26 mouse cellular contexts compared by ENCODE assay signal in genomic region chr2:62514477-62514876, GRCm38 (mm10). TPM values are rescaled to one million over a fixed set of nuclear protein-coding genes. Genes with fewer than 3 reads are reported as not detected.
DNase-seq lines count a peak whose midpoint lies in the region; ATAC-seq and TF ChIP-seq lines count a peak whose summit lies in the region.
"Had no signal": no experiment of that assay in that cellular context is flagged by ENCODE, and none has a peak within 500 bp of the region (broad histone marks: within the 10 kb centered on the region; RNA-seq: fewer than 3 reads in every experiment).

No protein-coding gene starts in this region.

- H3K9ac ChIP-seq in forebrain, embryonic 16.5 days (replicated peaks; ENCODE audit: low read depth, low read length): no peak overlapping the region
- no peak overlapping the region for H3K9ac ChIP-seq in forebrain, embryonic 11.5 days (ENCODE audit: low read length)
- H3K9ac ChIP-seq: embryonic facial prominence, embryonic 13.5 days; embryonic facial prominence, embryonic 15.5 days; forebrain, embryonic 13.5 days had no signal

- no peaks in the 10 kb centered on the region for H3K9me3 ChIP-seq in forebrain, embryonic 16.5 days (ENCODE audit: control insufficient read depth, low read length)
- no peaks in the 10 kb centered on the region for H3K9me3 ChIP-seq in forebrain, embryonic 11.5 days (ENCODE audit: control insufficient read depth, low read length)
- H3K9me3 ChIP-seq: embryonic facial prominence, embryonic 13.5 days; embryonic facial prominence, embryonic 15.5 days; forebrain, embryonic 10.5 days; forebrain, embryonic 13.5 days had no signal

- 0 out of 2 replicates have a peak, but pooled peaks have one; percentile 31 for ATAC-seq in forebrain, embryonic 16.5 days
- ATAC-seq in forebrain, embryonic 11.5 days (replicated peaks; ENCODE audit: low FRiP score): no peak
- ATAC-seq: forebrain, embryonic 13.5 days had no signal

- H3K4me2 ChIP-seq in forebrain, embryonic 16.5 days (ENCODE audit: low read length): no peak overlapping the region
- no peak overlapping the region for H3K4me2 ChIP-seq in forebrain, embryonic 11.5 days (ENCODE audit: low read depth, low read length, severe bottlenecking)
- H3K4me2 ChIP-seq: embryonic facial prominence, embryonic 13.5 days; embryonic facial prominence, embryonic 15.5 days; forebrain, embryonic 13.5 days had no signal

- no peak for TF ChIP-seq POLR2A in brain, embryonic 14.5 days (IDR thresholded peaks at IDR 0.05; ENCODE audit: borderline replicate concordance, extremely low read depth, insufficient read depth, insufficient read length, poor library complexity, severe bottlenecking)

- no peak overlapping the region for H3K27ac ChIP-seq in forebrain, embryonic 16.5 days (ENCODE audit: low read length)
- no peak overlapping the region for H3K27ac ChIP-seq in forebrain, embryonic 11.5 days (ENCODE audit: low read depth, low read length)
- peak overlapping the region; percentile 72 for H3K27ac ChIP-seq in left cerebral cortex, adult 2 months
- H3K27ac ChIP-seq: embryonic facial prominence, embryonic 13.5 days; embryonic facial prominence, embryonic 15.5 days; forebrain, embryonic 10.5 days; forebrain, embryonic 13.5 days had no signal

- H3K4me1 ChIP-seq in forebrain, embryonic 16.5 days (replicated peaks; ENCODE audit: control insufficient read depth, insufficient read depth, low read length): peaks cover 2% of the 10 kb centered on the region; the same call in 1 of the 2 replicates
- no peaks in the 10 kb centered on the region for H3K4me1 ChIP-seq in forebrain, embryonic 11.5 days (replicated peaks; ENCODE audit: control insufficient read depth, insufficient read depth, low read length)
- H3K4me1 ChIP-seq: embryonic facial prominence, embryonic 13.5 days; embryonic facial prominence, embryonic 15.5 days; forebrain, embryonic 10.5 days; forebrain, embryonic 13.5 days had no signal

- WGBS in forebrain, embryonic 16.5 days: 75% methylated on average over 6 of the region's 6 CpGs
- WGBS in forebrain, embryonic 11.5 days: 91% methylated on average over 6 of the region's 6 CpGs

- H3K4me3 ChIP-seq in forebrain, embryonic 16.5 days (replicated peaks; ENCODE audit: low read length): no peak overlapping the region
- no peak overlapping the region for H3K4me3 ChIP-seq in forebrain, embryonic 11.5 days (ENCODE audit: low read depth, low read length)
- no peak overlapping the region for H3K4me3 ChIP-seq in left cerebral cortex, adult 2 months
- H3K4me3 ChIP-seq: embryonic facial prominence, embryonic 13.5 days; embryonic facial prominence, embryonic 15.5 days; erythroblast, embryonic 14.5 days; forebrain, embryonic 10.5 days; forebrain, embryonic 13.5 days had no signal

- intact Hi-C loops in left cerebral cortex, adult 2 months (cut with DNase I): loop anchor here (2.0 to 10.0 kb wide), 3 partner anchors 58 to 860 kb away; no protein-coding TSS in a partner anchor

- H3K36me3 ChIP-seq in forebrain, embryonic 16.5 days (ENCODE audit: control insufficient read depth, insufficient read depth): no peaks in the 10 kb centered on the region
- no peaks in the 10 kb centered on the region for H3K36me3 ChIP-seq in forebrain, embryonic 11.5 days (ENCODE audit: control insufficient read depth, insufficient read depth, low read length)
- H3K36me3 ChIP-seq: embryonic facial prominence, embryonic 13.5 days; embryonic facial prominence, embryonic 15.5 days; forebrain, embryonic 10.5 days had no signal

- no peak for DNase-seq in forebrain, embryonic 11.5 days (ENCODE audit: low spot score)
- DNase-seq in left cerebral cortex, adult 2 months (ENCODE audit: extremely low spot score in 1 of 2, low spot score in 2 of 2): no peak
- DNase-seq in left cerebral cortex, adult 11 months (ENCODE audit: low spot score): no peak
- DNase-seq in brain, adult 2 months (ENCODE audit: low read depth, low spot score): peak; percentile 57
- DNase-seq in brain, embryonic 14.5 days (ENCODE audit: low read depth): peak; percentile 26
- no peak for DNase-seq in layer of hippocampus, adult 9-10 months (ENCODE audit: low spot score)
- DNase-seq: adrenal gland, adult 2 months; adrenal gland, postnatal 10 days; adrenal gland, postnatal 25 days; cerebellum, adult 11 months; cerebellum, adult 18-20 months; cerebellum, adult 8-10 months; cerebellum, adult 9-11 months; cerebellum, postnatal 36 days; embryo, embryonic 11 days had no signal

- TF ChIP-seq CTCF in left cerebral cortex, adult 2 months (IDR thresholded peaks at IDR 0.05): no peak
- TF ChIP-seq CTCF in brain, embryonic 14.5 days (IDR thresholded peaks at IDR 0.05; ENCODE audit: borderline replicate concordance, extremely low read depth, insufficient read depth, insufficient read length): no peak

- no peaks in the 10 kb centered on the region for H3K27me3 ChIP-seq in forebrain, embryonic 16.5 days (replicated peaks; ENCODE audit: control insufficient read depth, insufficient read depth, low read length)
- no peaks in the 10 kb centered on the region for H3K27me3 ChIP-seq in forebrain, embryonic 11.5 days (ENCODE audit: control insufficient read depth, insufficient read depth, low read length)
- H3K27me3 ChIP-seq: embryonic facial prominence, embryonic 13.5 days; embryonic facial prominence, embryonic 15.5 days; forebrain, embryonic 13.5 days had no signal

RNA-seq across cellular contexts. Expression of gene Gcg, which starts 31.0 kb away (rescaled TPM):
- polyA plus RNA-seq in forebrain, embryonic 16.5 days (2015; fragmentation: Nextera tagmentation; extraction: Ambion mirVana): 2.7 and 2.8 TPM in 2 replicates
- polyA plus RNA-seq in forebrain, embryonic 11.5 days (2014; fragmentation: Nextera tagmentation; extraction: Ambion mirVana): not detected in 2 replicates
- total RNA-seq in left cerebral cortex, adult 2 months (2021): under 1 TPM in 1 of 2 experiments, not detected in 1; 0.50 TPM
- 1.0 and 2.1 TPM in 2 replicates for polyA plus RNA-seq in brain, embryonic 14.5 days (2012; rRNA removed)
- total RNA-seq: adrenal gland, adult 2 months; adrenal gland, postnatal 10 days; adrenal gland, postnatal 25 days; common myeloid progenitor, adult 5-6 weeks; ES-E14; MEL had no signal
- polyA plus RNA-seq: adrenal gland, adult 2 months; C2C12; embryonic facial prominence, embryonic 11.5 days; embryonic facial prominence, embryonic 13.5 days; embryonic facial prominence, embryonic 15.5 days; erythroblast, embryonic 14.5 days; forebrain, embryonic 10.5 days had no signal

RNA-seq across cellular contexts. Expression of gene Fap, which starts 59.4 kb away (rescaled TPM):
- 1.3 and 1.8 TPM in 2 replicates for polyA plus RNA-seq in forebrain, embryonic 16.5 days (2015; fragmentation: Nextera tagmentation; extraction: Ambion mirVana)
- 3.5 and 3.9 TPM in 2 replicates for polyA plus RNA-seq in forebrain, embryonic 11.5 days (2014; fragmentation: Nextera tagmentation; extraction: Ambion mirVana)
- total RNA-seq in left cerebral cortex, adult 2 months (2021): 1 to 10 TPM; 4.0 to 4.2 TPM
- 1.0 and 1.7 TPM in 2 replicates for polyA plus RNA-seq in brain, embryonic 14.5 days (2012; rRNA removed)
- total RNA-seq: ES-E14 had no signal
- polyA plus RNA-seq: C2C12; erythroblast, embryonic 14.5 days had no signal

Comparison
In these comparisons a context has a peak if more than half of its experiments do, and no peak if none do; other contexts are left out.
1. DNase-seq: peak in brain, adult 2 months (single experiment) and brain, embryonic 14.5 days (single experiment); none in forebrain, embryonic 11.5 days (single experiment), left cerebral cortex, adult 2 months (0 of 2), left cerebral cortex, adult 11 months (single experiment) and layer of hippocampus, adult 9-10 months (single experiment).